Mouse (Mus musculus) neural tube, embryonic 12.5 days (tissue): Measurements from ENCODE around the gene Nme3. TPM values are rescaled to one million over a fixed set of nuclear protein-coding genes. Genes with fewer than 3 reads are reported as not detected.

Source experiments
- ATAC-seq: fragments of 200-750 bp; cut with Nextera tagmentation; 2 replicates; pipeline ENCODE4 v1.8.0; 2017; ENCODE audit warnings: low read depth, mild to moderate bottlenecking, moderate TSS enrichment, moderate library complexity; ENCODE audit not compliant: low FRiP score
- H3K27ac ChIP-seq: fragments of 300-500 bp; sonication (generic); 2 replicates; pipeline ENCODE4 v1.5.1; 2016
- H3K27me3 ChIP-seq: fragments of 300-500 bp; sonication (generic); replicated peaks from 2 replicates; pipeline ENCODE4 v1.6.1; 2016; ENCODE audit warnings: mild to moderate bottlenecking
- H3K36me3 ChIP-seq: fragments of 300-500 bp; sonication (generic); 2 replicates; pipeline ENCODE4 v1.6.1; 2016; ENCODE audit warnings: mild to moderate bottlenecking
- H3K4me1 ChIP-seq: fragments of 300-500 bp; sonication (generic); 2 replicates; pipeline ENCODE4 v1.6.1; 2016
- H3K4me2 ChIP-seq: fragments of 300-500 bp; sonication (generic); replicated peaks from 2 replicates; pipeline ENCODE4 v1.6.1; 2016; ENCODE audit warnings: mild to moderate bottlenecking
- H3K4me3 ChIP-seq: fragments of 300-500 bp; sonication (generic); 2 replicates; pipeline ENCODE4 v1.5.1; 2016
- H3K9ac ChIP-seq: fragments of 300-500 bp; sonication (generic); 2 replicates; pipeline ENCODE4 v1.6.1; 2016; ENCODE audit warnings: mild to moderate bottlenecking
- H3K9me3 ChIP-seq: fragments of 300-500 bp; sonication (generic); 2 replicates; pipeline ENCODE4 v1.6.1; 2016; ENCODE audit warnings: mild to moderate bottlenecking
- WGBS: fragments of 180-500 bp; shearing (Covaris S2); methylation state at CpG from one replicate; pipeline ENCODE4 v1.1.7; 2016; 5-methylcytosine and 5-hydroxymethylcytosine counted together
- polyA plus RNA-seq: library from polyadenylated mRNA; unstranded; fragments of >200 nt; fragmentation: Nextera tagmentation; extraction: Ambion mirVana; gene quantifications from 2 replicates; pipeline ENCODE4 v1.2.1, GENCODE M21; 2016

The Nme3 gene
- polyA plus RNA-seq, 1 experiment from 2014 or later = 49.7 TPM

- Histone ChIP-seq H3K4me1 (peaks cover 38% of the 10 kb centered on the region), H3K9ac (peak within 1 kb of the TSS; percentile 87), H3K27me3 (no peaks in the 10 kb centered on the region), H3K27ac (peak within 1 kb of the TSS; percentile 59), H3K36me3 (peaks cover 69% of the 10 kb centered on the region), H3K4me2 (peak within 1 kb of the TSS; percentile 99), H3K4me3 (peak within 1 kb of the TSS; percentile 94), H3K9me3 (no peaks in the 10 kb centered on the region)
- WGBS = under 1% methylated on average over 62 of the region's 62 CpGs
- peak; percentile 27 for ATAC-seq
These were observed 1.2 kb upstream of the Nme3 start, which contains the start of the genes Eme2 and Mrps34 for GRCm38 (mm10) chr17:24894995-24895547. Gene Eme2, minus strand, starts transcription at chr17:24895087. Gene Mrps34, plus strand, starts transcription at chr17:24895116.

- Histone ChIP-seq H3K4me2 (peak overlapping the region; percentile 99), H3K9me3 (no peaks in the 10 kb centered on the region), H3K27me3 (no peaks in the 10 kb centered on the region), H3K4me1 (peaks cover 38% of the 10 kb centered on the region), H3K36me3 (peaks cover 69% of the 10 kb centered on the region), H3K27ac (peak overlapping the region; percentile 59; the same call in 1 of the 2 replicates), H3K9ac (peak overlapping the region; percentile 87), H3K4me3 (peak overlapping the region; percentile 94)
- WGBS = 11% methylated on average over 23 of the region's 23 CpGs
- ATAC-seq = no peak
These were observed 594 bp upstream of the Nme3 start for GRCm38 (mm10) chr17:24895571-24896240.

- Histone ChIP-seq H3K4me2 (peak overlapping the region; percentile 99), H3K4me1 (peaks cover 38% of the 10 kb centered on the region), H3K27ac (peak overlapping the region; percentile 50; the same call in 1 of the 2 replicates), H3K9me3 (no peaks in the 10 kb centered on the region), H3K36me3 (peaks cover 69% of the 10 kb centered on the region), H3K9ac (peak overlapping the region; percentile 87), H3K27me3 (no peaks in the 10 kb centered on the region), H3K4me3 (peak overlapping the region; percentile 94)
- 35% methylated on average over 11 of the region's 11 CpGs for WGBS
- no peak for ATAC-seq
These were observed 631 bp downstream of the Nme3 start for GRCm38 (mm10) chr17:24896993-24897269.

- Histone ChIP-seq H3K36me3 (peaks cover 69% of the 10 kb centered on the region), H3K9me3 (no peaks in the 10 kb centered on the region), H3K4me3 (peak overlapping the region; percentile 94; the same call in 1 of the 2 replicates), H3K4me1 (peaks cover 38% of the 10 kb centered on the region), H3K27me3 (no peaks in the 10 kb centered on the region), H3K27ac (no peak overlapping the region), H3K4me2 (peak overlapping the region; percentile 99), H3K9ac (peak overlapping the region; percentile 87)
- 75% methylated on average over 4 of the region's 4 CpGs for WGBS
- ATAC-seq = no peak
These were observed 1.3 kb downstream of the Nme3 start for GRCm38 (mm10) chr17:24897600-24897999.

GRCm38 (mm10) chr17:24898041-24898854 is 1.9 kb downstream of the Nme3 start:
- Histone ChIP-seq H3K4me3 (no peak overlapping the region), H3K27me3 (no peaks in the 10 kb centered on the region), H3K9me3 (no peaks in the 10 kb centered on the region), H3K9ac (0 out of 2 replicates have a peak overlapping the region, but pooled peaks have one; percentile 87), H3K4me2 (peak overlapping the region; percentile 99), H3K4me1 (peaks cover 38% of the 10 kb centered on the region), H3K27ac (no peak overlapping the region), H3K36me3 (peaks cover 69% of the 10 kb centered on the region)
- no peak for ATAC-seq
- 84% methylated on average over 4 of the region's 4 CpGs for WGBS

GRCm38 (mm10) chr17:24899153-24899552 is 2.9 kb downstream of the Nme3 start:
- peaks cover 74% of the 10 kb centered on the region for H3K36me3 ChIP-seq
- no peak overlapping the region for H3K9ac ChIP-seq
- H3K4me3 ChIP-seq = no peak overlapping the region
- no peaks in the 10 kb centered on the region for H3K27me3 ChIP-seq
- WGBS = 84% methylated on average over 5 of the region's 5 CpGs
- no peak overlapping the region for H3K27ac ChIP-seq
- no peak overlapping the region for H3K4me2 ChIP-seq
- no peak for ATAC-seq
- H3K9me3 ChIP-seq = no peaks in the 10 kb centered on the region
- peaks cover 29% of the 10 kb centered on the region for H3K4me1 ChIP-seq

- Histone ChIP-seq H3K9me3 (no peaks in the 10 kb centered on the region), H3K27me3 (no peaks in the 10 kb centered on the region), H3K27ac (no peak overlapping the region), H3K9ac (no peak overlapping the region), H3K36me3 (peaks cover 83% of the 10 kb centered on the region), H3K4me1 (peaks cover 25% of the 10 kb centered on the region), H3K4me2 (no peak overlapping the region), H3K4me3 (no peak overlapping the region)
- WGBS = 93% methylated on average over 6 of the region's 6 CpGs
- no peak for ATAC-seq
These were observed 3.7 kb downstream of the Nme3 start for GRCm38 (mm10) chr17:24900014-24900413.

- Histone ChIP-seq H3K4me2 (no peak overlapping the region), H3K36me3 (peaks cover 100% of the 10 kb centered on the region), H3K9me3 (no peaks in the 10 kb centered on the region), H3K27me3 (no peaks in the 10 kb centered on the region), H3K9ac (no peak overlapping the region), H3K4me3 (no peak overlapping the region), H3K4me1 (peaks cover 8% of the 10 kb centered on the region), H3K27ac (no peak overlapping the region)
- ATAC-seq = no peak
- 93% methylated on average over 5 of the region's 5 CpGs for WGBS
These were observed 5.8 kb downstream of the Nme3 start for GRCm38 (mm10) chr17:24902124-24902523.

- no peak overlapping the region for H3K27ac ChIP-seq
- WGBS = 67% methylated on average over 9 of the region's 9 CpGs
These were observed 6.6 kb downstream of the Nme3 start for GRCm38 (mm10) chr17:24902671-24903474.

GRCm38 (mm10) chr17:24903767-24904166 is 7.5 kb downstream of the Nme3 start:
- Histone ChIP-seq H3K4me2 (no peak overlapping the region), H3K27me3 (no peaks in the 10 kb centered on the region), H3K9me3 (no peaks in the 10 kb centered on the region), H3K36me3 (peaks cover 99% of the 10 kb centered on the region), H3K4me3 (no peak overlapping the region), H3K4me1 (no peaks in the 10 kb centered on the region), H3K27ac (no peak overlapping the region), H3K9ac (no peak overlapping the region)
- no peak for ATAC-seq
- WGBS = 91% methylated on average over 9 of the region's 9 CpGs

More at GRCm38 (mm10) chr17:24902671-24903474, 6.6 kb downstream of the Nme3 start:
- peaks cover 99% of the 10 kb centered on the region for H3K36me3 ChIP-seq
- no peaks in the 10 kb centered on the region for H3K27me3 ChIP-seq
- H3K9ac ChIP-seq = no peak overlapping the region
- H3K9me3 ChIP-seq = no peaks in the 10 kb centered on the region
- no peak overlapping the region for H3K4me2 ChIP-seq
- peaks cover under 1% of the 10 kb centered on the region for H3K4me1 ChIP-seq
- H3K4me3 ChIP-seq = no peak overlapping the region
- ATAC-seq = no peak

- 92% methylated on average over 2 of the region's 2 CpGs for WGBS
These were observed 11.3 kb downstream of the Nme3 start for GRCm38 (mm10) chr17:24907591-24907990.

GRCm38 (mm10) chr17:24913984-24914383 is 17.7 kb downstream of the Nme3 start:
- no peak overlapping the region for H3K4me3 ChIP-seq
- ATAC-seq = no peak
- no peaks in the 10 kb centered on the region for H3K9me3 ChIP-seq
- H3K4me2 ChIP-seq = no peak overlapping the region
- no peak overlapping the region for H3K27ac ChIP-seq
- H3K9ac ChIP-seq = no peak overlapping the region
- no peaks in the 10 kb centered on the region for H3K4me1 ChIP-seq
- H3K27me3 ChIP-seq = no peaks in the 10 kb centered on the region
- H3K36me3 ChIP-seq = peaks cover 95% of the 10 kb centered on the region

More at GRCm38 (mm10) chr17:24907591-24907990, 11.3 kb downstream of the Nme3 start:
- no peak for ATAC-seq
- no peak overlapping the region for H3K4me2 ChIP-seq
- H3K27me3 ChIP-seq = no peaks in the 10 kb centered on the region
- H3K9me3 ChIP-seq = no peaks in the 10 kb centered on the region
- H3K4me3 ChIP-seq = no peak overlapping the region
- H3K36me3 ChIP-seq = peaks cover 97% of the 10 kb centered on the region
- no peaks in the 10 kb centered on the region for H3K4me1 ChIP-seq
- no peak overlapping the region for H3K9ac ChIP-seq
- H3K27ac ChIP-seq = no peak overlapping the region
